Mouse (Mus musculus): ENCODE measurements at regions not wholly inside any gene's neighbourhood (a gene's known extent, or its start where the extent isn't known, plus 50 kb on each side); places are given as distances from the start of the nearest gene placed in this dataset.

DNA sequence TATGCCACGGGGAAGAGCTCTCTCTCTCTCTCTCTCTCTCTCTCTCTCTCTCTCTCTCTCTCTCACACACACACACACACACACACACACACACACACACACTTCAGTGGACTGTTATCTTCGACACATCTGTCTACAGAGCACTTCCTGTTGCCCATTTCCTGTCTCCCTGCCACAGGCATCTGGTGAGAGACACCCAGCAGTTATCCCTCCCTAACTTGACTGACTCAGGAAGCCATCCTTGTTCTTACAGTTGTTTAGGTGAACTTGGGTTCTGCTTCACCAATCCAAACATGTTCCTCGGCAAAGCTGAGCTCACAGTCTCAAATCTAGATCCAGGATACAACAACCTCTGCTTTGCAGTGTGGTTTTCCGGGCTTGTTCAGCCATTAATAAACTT is 119.6 kb downstream of the Gm12728 start:
- ATAC-seq (replicated peaks; ENCODE audit: insufficient number of reproducible peaks, low FRiP score, low TSS enrichment, poor library complexity, severe bottlenecking), result no peak

DNA sequence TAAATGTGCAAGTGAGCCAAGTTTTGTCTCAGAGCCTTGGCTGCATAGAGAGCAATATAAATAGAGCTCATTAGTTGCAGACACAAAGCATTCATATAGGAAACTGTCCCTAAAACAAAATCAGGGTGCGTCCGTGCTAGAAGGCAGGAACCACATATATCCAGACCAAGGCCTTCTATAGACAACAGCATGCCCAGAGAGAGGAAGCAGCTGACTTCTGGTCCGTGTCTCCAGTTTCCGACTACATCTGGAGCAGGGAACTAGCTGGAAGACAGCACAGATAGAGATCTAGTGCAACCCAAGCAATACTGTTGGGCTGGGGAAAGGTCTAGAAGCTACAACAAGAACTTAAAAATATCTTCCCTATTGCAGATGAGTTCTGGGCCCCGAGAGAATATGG is 121.0 kb downstream of the Gm12728 start:
- no peak for ATAC-seq (replicated peaks; ENCODE audit: insufficient number of reproducible peaks, low FRiP score, low TSS enrichment, poor library complexity, severe bottlenecking)

DNA sequence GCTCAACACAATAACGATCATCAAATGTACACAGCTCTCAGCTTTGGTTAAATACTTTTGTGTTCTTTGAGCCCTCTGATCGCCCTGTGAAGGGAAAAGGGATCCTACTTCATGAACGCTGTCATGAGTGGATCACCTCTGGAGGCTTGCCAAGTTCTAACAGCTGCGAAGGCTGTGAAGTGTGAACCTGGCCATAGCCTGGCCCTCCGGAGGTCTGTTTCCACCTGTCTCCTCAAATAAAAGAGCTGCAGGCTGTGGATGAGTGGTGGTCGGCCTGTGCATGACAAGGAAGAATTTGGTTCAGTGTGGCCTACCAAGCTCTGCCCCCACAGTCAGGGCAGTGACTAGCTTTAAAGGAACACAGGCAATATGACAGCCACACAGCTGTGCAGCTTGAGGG is 122.0 kb downstream of the Gm12728 start:
- no peak for ATAC-seq (replicated peaks; ENCODE audit: insufficient number of reproducible peaks, low FRiP score, low TSS enrichment, poor library complexity, severe bottlenecking)

DNA sequence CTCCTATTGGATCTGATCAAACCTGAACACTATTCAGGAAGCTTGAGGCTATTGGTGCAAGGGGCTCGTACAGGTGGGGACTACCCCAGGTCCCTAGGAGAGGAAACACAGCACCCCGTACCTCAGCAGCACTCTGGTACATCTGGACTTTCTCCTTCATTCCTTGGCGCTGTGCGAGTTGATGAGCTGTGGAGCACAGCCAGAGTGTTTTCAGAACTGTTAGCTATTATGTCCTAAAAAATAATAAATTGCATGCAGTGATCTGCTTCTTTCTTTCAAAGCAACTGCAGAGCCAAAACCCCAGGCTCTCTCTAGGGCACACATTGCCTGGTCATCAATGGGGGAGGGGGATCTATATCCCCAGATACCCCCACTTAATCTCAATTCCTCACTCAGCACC is 122.6 kb downstream of the Gm12728 start:
- ATAC-seq (replicated peaks; ENCODE audit: insufficient number of reproducible peaks, low FRiP score, low TSS enrichment, poor library complexity, severe bottlenecking), result no peak

DNA sequence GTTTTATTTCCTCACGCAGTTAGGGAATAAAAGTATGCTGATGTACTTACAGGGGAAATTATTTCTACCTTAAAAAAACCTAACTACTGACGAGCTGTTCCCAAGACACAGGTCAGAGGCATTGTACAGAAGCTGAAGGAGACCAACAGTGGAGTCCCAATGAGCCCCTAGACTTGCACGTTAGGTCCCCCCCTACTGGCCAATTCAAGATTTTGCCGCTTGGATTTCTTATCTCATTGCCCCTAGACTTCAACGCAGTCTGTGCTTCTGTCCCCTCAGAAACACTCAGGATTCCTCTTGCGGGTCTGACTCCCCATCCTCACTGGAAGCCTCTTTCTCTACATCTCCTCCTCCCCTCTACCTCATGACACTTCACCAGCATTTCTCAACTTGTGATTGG is 125.3 kb downstream of the Gm12728 start:
- no peak for ATAC-seq (replicated peaks; ENCODE audit: insufficient number of reproducible peaks, low FRiP score, low TSS enrichment, poor library complexity, severe bottlenecking)

DNA sequence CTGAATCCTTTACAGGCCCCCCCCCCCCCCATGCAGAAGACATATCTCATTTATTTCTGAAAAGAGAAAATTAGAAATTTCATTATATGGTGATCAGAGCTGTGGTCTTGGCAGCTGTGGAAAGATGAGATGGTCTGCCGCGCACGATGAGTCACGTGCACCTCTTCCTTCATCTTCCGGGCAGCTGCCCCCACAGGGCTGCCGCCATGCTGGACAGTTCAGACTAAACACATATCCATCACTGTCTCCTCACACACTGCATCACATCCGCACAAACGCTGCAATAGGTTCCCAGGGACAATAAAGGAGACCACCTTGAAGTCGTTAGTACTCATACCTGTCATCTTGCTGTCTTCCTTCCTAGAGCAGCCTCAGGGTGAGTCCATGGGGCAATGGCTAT is 126.6 kb downstream of the Gm12728 start:
- no peak for ATAC-seq (replicated peaks; ENCODE audit: insufficient number of reproducible peaks, low FRiP score, low TSS enrichment, poor library complexity, severe bottlenecking)

DNA sequence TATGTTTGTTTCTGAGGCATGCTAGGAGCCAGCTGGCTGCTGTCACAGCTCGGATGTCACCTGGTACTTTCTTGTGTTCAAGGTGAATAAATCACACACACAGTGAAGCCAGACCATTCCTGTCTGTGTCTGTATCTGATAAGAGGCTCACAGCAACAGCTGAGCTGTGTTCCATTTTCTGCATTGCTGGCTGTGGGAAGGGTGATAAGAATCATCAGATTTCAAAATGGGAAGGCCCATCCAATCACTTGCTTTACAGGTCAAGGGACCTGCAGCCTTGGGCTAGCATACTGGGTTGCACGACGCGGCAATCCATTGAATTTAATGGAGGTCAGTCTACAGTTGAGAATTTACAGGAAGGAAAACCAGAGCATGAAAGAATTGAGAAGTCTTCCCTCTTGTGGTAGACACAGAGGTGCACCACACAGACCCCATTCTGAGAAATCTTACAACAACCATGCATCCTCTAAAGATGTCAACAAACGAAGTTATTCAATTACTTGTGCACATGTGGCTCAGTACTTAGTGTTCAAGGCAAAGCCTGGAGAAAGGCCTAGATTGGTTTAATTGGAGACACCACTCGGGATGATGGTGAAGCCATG is 135.2 kb downstream of the Gm12728 start:
- no peak for ATAC-seq (replicated peaks; ENCODE audit: insufficient number of reproducible peaks, low FRiP score, low TSS enrichment, poor library complexity, severe bottlenecking)

DNA sequence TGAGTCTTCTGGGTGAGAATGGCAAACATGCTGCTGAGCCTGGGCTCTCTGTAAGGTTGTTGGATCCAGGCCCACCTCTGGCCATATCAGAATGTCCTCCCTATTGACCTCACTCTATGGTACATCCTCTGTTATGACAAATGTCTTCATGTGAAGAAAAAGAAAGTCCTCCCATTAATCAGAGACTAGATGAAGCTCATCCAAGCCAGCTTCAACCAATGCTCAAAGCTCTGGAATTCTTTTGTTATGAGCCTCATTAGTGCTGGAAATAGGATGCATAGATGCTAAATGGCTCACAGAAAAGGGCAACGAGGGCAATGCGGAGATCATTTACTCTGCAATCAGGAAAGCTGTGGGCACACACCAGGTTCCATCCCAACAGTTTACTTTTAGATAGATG is 135.8 kb downstream of the Gm12728 start:
- ATAC-seq (replicated peaks; ENCODE audit: insufficient number of reproducible peaks, low FRiP score, low TSS enrichment, poor library complexity, severe bottlenecking), result no peak

DNA sequence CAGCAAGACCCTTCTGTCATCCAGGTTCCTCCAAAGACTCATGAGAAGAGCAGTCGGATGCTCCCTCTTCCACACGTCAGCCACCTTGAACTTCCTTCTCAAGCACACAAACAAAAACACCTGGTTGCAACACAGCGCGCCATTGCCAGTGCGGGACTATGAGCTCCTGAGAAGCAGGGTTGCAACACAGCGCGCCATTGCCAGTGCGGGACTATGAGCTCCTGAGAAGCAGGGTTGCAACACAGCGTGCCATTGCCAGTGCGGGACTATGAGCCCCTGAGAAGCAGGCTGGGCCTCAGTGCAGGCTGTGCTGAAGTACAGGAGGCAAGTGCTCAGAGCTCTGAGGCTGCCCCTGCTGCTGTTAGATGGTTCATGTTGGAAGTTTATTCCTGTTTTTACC is 140.0 kb downstream of the Gm12728 start:
- ATAC-seq (replicated peaks; ENCODE audit: insufficient number of reproducible peaks, low FRiP score, low TSS enrichment, poor library complexity, severe bottlenecking), result no peak

DNA sequence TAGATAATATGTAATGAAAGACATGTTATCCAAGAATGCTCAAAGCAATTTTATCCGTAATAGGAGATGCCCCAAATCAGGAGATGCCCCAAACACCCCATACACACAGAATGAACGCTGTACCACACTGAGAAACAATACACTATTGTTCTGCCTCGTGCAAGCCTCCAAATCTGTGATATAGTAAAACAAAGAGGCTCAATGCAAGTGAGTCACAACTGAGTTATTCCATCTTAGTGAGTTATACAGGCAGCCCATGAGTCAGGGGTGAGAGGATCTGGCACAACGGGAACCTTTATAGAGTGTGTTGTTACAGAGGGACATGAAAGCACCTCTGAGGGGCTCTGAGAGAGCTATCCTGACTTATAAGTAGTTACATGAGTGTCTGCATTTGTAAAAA is 145.3 kb downstream of the Gm12728 start:
- ATAC-seq (replicated peaks; ENCODE audit: insufficient number of reproducible peaks, low FRiP score, low TSS enrichment, poor library complexity, severe bottlenecking), result no peak

DNA sequence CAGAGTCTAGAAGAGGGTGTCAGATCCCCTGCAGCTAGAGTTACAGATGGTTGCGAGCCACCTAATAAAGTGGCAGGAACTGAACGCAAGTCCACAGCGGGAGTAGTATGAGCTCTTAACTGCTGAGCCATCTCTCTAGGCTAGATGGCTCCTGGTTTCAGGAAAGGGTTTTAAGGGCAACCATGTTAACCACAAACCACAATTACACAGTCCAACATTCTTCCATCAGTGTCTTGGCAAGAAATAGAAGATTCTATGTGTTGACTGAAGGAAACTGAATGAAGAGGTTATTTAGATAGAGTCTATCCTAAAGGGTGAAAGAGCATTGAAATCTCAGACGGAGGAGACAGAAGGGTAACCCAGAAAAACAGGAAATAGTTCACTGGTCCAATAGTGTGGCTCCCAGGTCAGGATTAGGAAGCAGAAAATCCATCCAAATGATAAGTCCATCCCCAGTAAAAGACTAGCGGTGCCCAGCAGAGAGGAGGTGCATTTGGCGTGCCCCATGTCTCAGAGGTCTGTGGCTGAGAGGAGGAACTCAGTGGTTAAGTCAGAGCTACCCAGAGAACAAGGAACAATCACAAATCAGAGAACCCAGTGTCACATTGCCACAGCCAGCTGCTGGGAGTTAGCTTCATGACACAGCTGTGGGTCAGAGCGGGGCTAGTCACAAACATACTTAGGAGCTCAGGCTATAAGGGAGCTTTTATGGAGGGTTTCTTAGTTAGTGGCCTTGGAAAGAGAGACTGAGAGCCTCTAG is 147.3 kb downstream of the Gm12728 start:
- ATAC-seq (replicated peaks; ENCODE audit: insufficient number of reproducible peaks, low FRiP score, low TSS enrichment, poor library complexity, severe bottlenecking), result no peak

DNA sequence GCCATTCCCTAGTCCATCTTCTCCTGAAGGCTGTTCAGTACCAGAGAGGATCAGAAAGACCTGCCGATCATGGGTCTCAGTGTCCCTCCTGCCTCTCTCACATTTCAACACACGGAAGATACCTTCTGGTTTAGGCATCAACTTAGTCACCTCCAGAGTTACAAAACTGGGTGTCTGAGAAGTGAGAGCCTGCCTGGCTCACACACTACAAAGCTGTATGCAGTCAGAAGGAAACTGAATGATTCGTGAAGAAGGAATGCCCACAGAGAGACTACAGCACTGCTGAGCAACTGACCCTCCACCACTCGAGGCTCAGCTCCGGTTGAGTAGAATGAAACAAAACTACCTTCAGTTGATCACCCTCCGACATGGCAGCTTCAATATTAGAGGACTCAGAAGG is 147.9 kb downstream of the Gm12728 start:
- no peak for ATAC-seq (replicated peaks; ENCODE audit: insufficient number of reproducible peaks, low FRiP score, low TSS enrichment, poor library complexity, severe bottlenecking)

DNA sequence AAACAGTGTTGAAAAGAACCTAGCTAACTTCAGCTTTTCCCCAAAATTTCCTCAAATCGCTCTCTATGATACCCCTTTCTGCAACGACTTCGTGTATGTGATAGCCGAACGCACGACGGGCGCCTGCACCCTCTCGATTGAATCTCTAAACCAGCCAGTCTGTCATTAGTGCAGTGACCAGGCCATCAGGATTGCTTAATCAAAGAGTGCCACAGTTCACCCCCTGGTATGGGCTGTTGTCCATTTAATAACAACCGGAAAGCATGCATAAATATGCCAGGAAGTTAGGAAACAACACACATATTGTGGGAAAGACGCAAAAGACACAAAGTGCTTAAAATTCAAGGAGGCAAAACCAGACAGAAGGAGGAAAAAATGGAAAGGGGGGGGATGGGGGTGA is 149.2 kb downstream of the Gm12728 start:
- no peak for ATAC-seq (replicated peaks; ENCODE audit: insufficient number of reproducible peaks, low FRiP score, low TSS enrichment, poor library complexity, severe bottlenecking)

DNA sequence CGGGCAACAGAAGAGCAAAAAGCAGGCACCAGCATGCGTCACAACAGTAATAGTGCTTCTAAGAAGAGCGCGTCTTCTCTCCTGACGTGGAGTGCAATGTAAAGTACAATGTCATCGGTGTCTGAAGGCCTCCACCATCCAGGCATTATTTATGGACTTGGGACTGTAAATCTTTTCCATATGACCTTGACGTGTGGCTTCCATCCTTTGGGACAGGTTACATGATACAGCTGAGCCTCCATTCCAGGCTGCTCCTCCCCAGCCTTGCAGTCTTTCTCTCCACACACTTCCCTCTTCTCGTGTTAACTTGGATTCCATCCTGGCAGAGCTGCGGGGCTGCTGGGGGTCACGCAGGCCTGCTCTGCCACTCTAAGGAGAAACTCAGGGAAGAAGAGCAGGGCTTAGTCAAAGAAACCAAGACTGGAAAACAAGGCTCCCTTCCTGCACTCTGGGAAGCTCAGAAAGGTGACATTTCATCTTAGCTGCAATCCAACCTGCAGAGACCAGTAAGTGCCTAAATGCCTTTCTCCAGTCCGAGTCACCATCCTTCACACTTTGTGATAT is 150.0 kb downstream of the Gm12728 start:
- no peak for ATAC-seq (replicated peaks; ENCODE audit: insufficient number of reproducible peaks, low FRiP score, low TSS enrichment, poor library complexity, severe bottlenecking)

DNA sequence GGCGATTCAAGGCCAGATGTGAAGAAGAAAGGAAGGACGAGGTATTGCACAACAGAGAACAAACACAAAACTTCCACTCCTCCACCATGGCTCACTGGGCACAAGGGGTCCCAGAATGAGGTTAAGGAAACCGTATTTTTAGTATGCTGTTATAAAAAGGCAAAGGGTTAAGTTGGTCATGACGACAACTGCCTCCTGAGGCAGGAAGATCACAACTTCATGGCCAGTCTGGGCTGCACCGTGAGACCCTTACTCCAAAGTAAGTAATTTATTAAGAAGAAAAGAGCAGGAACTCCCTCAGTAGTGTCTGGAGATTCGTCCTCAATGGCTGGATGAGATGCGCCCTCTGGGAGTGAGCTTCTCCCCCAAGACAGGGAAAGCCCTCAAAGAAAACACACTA is 151.2 kb downstream of the Gm12728 start:
- no peak for ATAC-seq (replicated peaks; ENCODE audit: insufficient number of reproducible peaks, low FRiP score, low TSS enrichment, poor library complexity, severe bottlenecking)

DNA sequence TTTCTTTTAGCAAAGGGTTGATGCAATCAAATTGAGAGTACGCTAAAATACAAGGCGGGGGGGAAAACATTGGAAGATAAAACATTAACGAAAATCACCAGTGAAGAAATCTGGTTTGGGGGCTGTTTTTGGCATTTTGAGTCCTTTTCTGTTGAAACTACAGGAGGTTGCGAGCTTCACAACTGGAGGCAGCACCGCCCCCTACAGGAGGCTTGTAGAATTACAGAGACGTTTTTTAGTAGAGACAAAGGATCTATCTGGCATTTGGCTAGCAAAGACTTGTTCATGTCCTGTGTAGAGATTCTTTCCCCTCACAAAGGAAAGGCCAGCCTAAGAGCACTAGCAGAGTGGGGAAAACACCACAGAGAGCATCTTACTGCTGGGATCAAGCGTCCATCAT is 152.1 kb downstream of the Gm12728 start:
- ATAC-seq (replicated peaks; ENCODE audit: insufficient number of reproducible peaks, low FRiP score, low TSS enrichment, poor library complexity, severe bottlenecking), result no peak

DNA sequence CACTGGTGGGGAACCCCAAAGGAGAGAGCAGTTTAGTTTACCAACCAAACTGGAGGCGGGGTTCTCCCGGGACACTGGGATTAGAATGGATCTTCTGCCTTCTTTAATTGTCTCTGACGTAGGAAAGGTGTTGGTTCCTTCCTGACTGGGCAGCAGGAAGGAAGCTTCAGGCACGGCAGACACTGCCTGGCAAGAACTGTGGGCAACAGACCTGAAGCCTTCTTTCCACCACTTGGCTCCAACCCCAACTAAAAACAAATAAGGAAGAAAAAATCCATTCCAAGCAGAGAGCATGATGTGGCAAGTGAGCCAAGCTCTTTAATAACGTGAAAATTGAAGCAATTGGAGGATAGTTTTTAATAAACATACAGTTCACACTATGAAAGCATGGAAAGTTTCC is 155.3 kb downstream of the Gm12728 start:
- no peak for ATAC-seq (replicated peaks; ENCODE audit: insufficient number of reproducible peaks, low FRiP score, low TSS enrichment, poor library complexity, severe bottlenecking)

DNA sequence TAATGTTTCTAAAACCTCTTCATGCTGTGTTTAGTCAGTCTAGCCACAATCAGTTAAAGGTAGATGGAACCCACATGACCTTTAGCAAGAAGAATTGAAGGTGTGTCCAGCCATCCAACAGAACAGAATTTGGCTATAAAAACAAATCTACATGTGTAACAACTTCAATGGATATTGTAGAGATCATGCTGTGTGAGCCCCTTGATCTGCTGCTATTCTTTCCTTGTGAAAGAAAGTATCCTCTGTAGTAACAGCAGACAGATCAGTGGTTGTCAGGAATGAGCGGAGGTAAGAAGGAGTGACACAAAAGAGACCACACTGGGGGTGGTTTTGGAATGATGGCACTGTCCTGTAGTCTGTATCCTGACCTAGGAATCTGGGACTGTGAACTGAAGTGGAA is 156.3 kb downstream of the Gm12728 start:
- no peak for ATAC-seq (replicated peaks; ENCODE audit: insufficient number of reproducible peaks, low FRiP score, low TSS enrichment, poor library complexity, severe bottlenecking)

DNA sequence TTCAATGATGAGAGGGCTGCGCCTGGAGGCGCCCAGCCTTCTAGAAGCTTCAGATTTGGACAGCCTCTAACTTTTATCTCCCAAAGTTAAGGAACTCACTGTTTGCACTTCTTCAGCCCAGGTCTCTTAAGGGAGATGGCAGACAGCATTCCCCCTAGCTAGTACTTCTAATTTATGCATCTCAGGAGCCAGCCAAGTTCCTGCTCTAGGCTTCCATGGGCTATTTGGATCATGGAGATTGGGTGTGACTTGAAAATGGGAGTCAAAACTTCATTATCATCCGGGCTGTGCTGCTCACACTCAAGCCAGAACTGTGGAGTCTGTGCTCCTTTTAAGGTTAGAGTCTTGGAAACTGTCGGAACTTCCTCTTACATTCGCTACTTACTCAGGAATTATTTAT is 158.7 kb downstream of the Gm12728 start:
- no peak for ATAC-seq (replicated peaks; ENCODE audit: insufficient number of reproducible peaks, low FRiP score, low TSS enrichment, poor library complexity, severe bottlenecking)

DNA sequence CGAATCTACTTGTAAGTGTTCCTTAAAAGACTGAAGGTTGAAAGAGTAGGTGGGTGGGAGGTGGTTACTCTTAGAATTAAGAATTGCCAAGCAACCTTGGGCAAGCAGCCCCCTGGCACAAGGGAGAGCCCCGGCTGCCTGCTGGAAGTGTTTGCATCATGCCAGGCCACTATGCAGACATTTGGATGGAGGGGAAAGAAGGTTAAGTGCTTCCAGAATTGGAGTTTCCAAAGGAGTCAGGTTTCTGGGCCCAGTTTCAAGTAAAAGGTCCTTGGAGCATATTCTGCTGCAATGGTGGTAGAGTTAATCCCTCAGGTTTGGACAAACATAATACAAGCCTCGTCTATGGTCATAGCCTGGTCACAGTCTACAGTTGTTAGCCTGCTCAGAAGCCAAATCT is 162.7 kb downstream of the Gm12728 start:
- ATAC-seq (replicated peaks; ENCODE audit: insufficient number of reproducible peaks, low FRiP score, low TSS enrichment, poor library complexity, severe bottlenecking), result no peak

Measured in monocyte, adult 5-6 weeks (primary cell).